Mouse (Mus musculus): ENCODE measurements at regions not wholly inside any gene's neighbourhood (a gene's known extent, or its start where the extent isn't known, plus 50 kb on each side); places are given as distances from the start of the nearest gene placed in this dataset.

GRCm38 (mm10) chr1:163599926-163600890 lies 124.8 kb downstream of the Mettl11b start:
- no peak overlapping the region for H3K4me2 ChIP-seq
- H3K4me1 ChIP-seq = no peaks in the 10 kb centered on the region
- no peak overlapping the region for H3K27ac ChIP-seq (replicated peaks)
- no peak overlapping the region for H3K4me3 ChIP-seq (replicated peaks)
- H3K9ac ChIP-seq (replicated peaks) = no peak overlapping the region
- no peaks in the 10 kb centered on the region for H3K9me3 ChIP-seq (replicated peaks)
- H3K27me3 ChIP-seq (replicated peaks) = no peaks in the 10 kb centered on the region
- WGBS = 70% methylated on average over 7 of the region's 7 CpGs
- H3K36me3 ChIP-seq = no peaks in the 10 kb centered on the region
- no peak for ATAC-seq (ENCODE audit: low FRiP score)

- WGBS = 85% methylated on average over 4 of the region's 4 CpGs
- H3K4me2 ChIP-seq = no peak overlapping the region
- no peaks in the 10 kb centered on the region for H3K4me1 ChIP-seq
- H3K27ac ChIP-seq (replicated peaks) = no peak overlapping the region
- H3K27me3 ChIP-seq (replicated peaks) = no peaks in the 10 kb centered on the region
- no peak overlapping the region for H3K4me3 ChIP-seq (replicated peaks)
- no peak overlapping the region for H3K9ac ChIP-seq (replicated peaks)
- no peak for ATAC-seq (ENCODE audit: low FRiP score)
- H3K9me3 ChIP-seq (replicated peaks) = no peaks in the 10 kb centered on the region
- no peaks in the 10 kb centered on the region for H3K36me3 ChIP-seq
Measured at GRCm38 (mm10) chr1:163576411-163576810, 148.6 kb downstream of the Mettl11b start.

- no peak for ATAC-seq (ENCODE audit: low FRiP score)
- H3K9me3 ChIP-seq (replicated peaks) = no peaks in the 10 kb centered on the region
- H3K27ac ChIP-seq (replicated peaks) = no peak overlapping the region
- H3K4me3 ChIP-seq (replicated peaks) = no peak overlapping the region
- WGBS = 69% methylated on average over 2 of the region's 2 CpGs
- H3K4me2 ChIP-seq = no peak overlapping the region
- no peaks in the 10 kb centered on the region for H3K27me3 ChIP-seq (replicated peaks)
- H3K36me3 ChIP-seq = no peaks in the 10 kb centered on the region
- H3K9ac ChIP-seq (replicated peaks) = no peak overlapping the region
- H3K4me1 ChIP-seq = no peaks in the 10 kb centered on the region
Measured at GRCm38 (mm10) chr1:163575593-163575992, 149.4 kb downstream of the Mettl11b start.

- ATAC-seq (ENCODE audit: low FRiP score) = no peak
- WGBS = 60% methylated on average over 16 of the region's 16 CpGs
- no peak overlapping the region for H3K4me3 ChIP-seq (replicated peaks)
- H3K4me2 ChIP-seq = peak overlapping the region; percentile 26
- H3K27ac ChIP-seq (replicated peaks) = no peak overlapping the region
- no peaks in the 10 kb centered on the region for H3K4me1 ChIP-seq
- no peaks in the 10 kb centered on the region for H3K27me3 ChIP-seq (replicated peaks)
- H3K9me3 ChIP-seq (replicated peaks) = no peaks in the 10 kb centered on the region
- H3K36me3 ChIP-seq = no peaks in the 10 kb centered on the region
- no peak overlapping the region for H3K9ac ChIP-seq (replicated peaks)
Measured at GRCm38 (mm10) chr1:163574409-163575161, 150.4 kb downstream of the Mettl11b start.

- Histone ChIP-seq H3K4me2 (no peak overlapping the region), H3K27me3 (replicated peaks) (no peaks in the 10 kb centered on the region), H3K27ac (replicated peaks) (no peak overlapping the region), H3K36me3 (no peaks in the 10 kb centered on the region), H3K9me3 (replicated peaks) (no peaks in the 10 kb centered on the region), H3K9ac (replicated peaks) (no peak overlapping the region), H3K4me3 (replicated peaks) (no peak overlapping the region), H3K4me1 (no peaks in the 10 kb centered on the region)
- WGBS = 85% methylated on average over 1 of the region's 1 CpGs
- no peak for ATAC-seq (ENCODE audit: low FRiP score)
Measured at GRCm38 (mm10) chr1:163573533-163573932, 151.5 kb downstream of the Mettl11b start.

GRCm38 (mm10) chr1:163563791-163564190 lies 160.3 kb upstream of the Gorab start:
- no peak overlapping the region for H3K4me2 ChIP-seq
- H3K4me3 ChIP-seq (replicated peaks) = no peak overlapping the region
- WGBS = 74% methylated on average over 1 of the region's 1 CpGs
- H3K27me3 ChIP-seq (replicated peaks) = no peaks in the 10 kb centered on the region
- ATAC-seq (ENCODE audit: low FRiP score) = no peak
- H3K9ac ChIP-seq (replicated peaks) = no peak overlapping the region
- no peaks in the 10 kb centered on the region for H3K36me3 ChIP-seq
- H3K9me3 ChIP-seq (replicated peaks) = no peaks in the 10 kb centered on the region
- H3K4me1 ChIP-seq = no peaks in the 10 kb centered on the region
- no peak overlapping the region for H3K27ac ChIP-seq (replicated peaks)

- Histone ChIP-seq H3K9ac (replicated peaks) (no peak overlapping the region), H3K9me3 (replicated peaks) (no peaks in the 10 kb centered on the region), H3K27ac (replicated peaks) (no peak overlapping the region), H3K36me3 (no peaks in the 10 kb centered on the region), H3K4me2 (no peak overlapping the region), H3K4me1 (no peaks in the 10 kb centered on the region), H3K27me3 (replicated peaks) (no peaks in the 10 kb centered on the region), H3K4me3 (replicated peaks) (no peak overlapping the region)
- 86% methylated on average over 2 of the region's 2 CpGs for WGBS
- no peak for ATAC-seq (ENCODE audit: low FRiP score)
Measured at GRCm38 (mm10) chr1:163563064-163563463, 159.6 kb upstream of the Gorab start.

- Histone ChIP-seq H3K36me3 (no peaks in the 10 kb centered on the region), H3K4me1 (no peaks in the 10 kb centered on the region), H3K4me2 (no peak overlapping the region), H3K9me3 (replicated peaks) (no peaks in the 10 kb centered on the region), H3K27ac (replicated peaks) (no peak overlapping the region), H3K4me3 (replicated peaks) (no peak overlapping the region), H3K9ac (replicated peaks) (no peak overlapping the region), H3K27me3 (replicated peaks) (no peaks in the 10 kb centered on the region)
- WGBS = 79% methylated on average over 4 of the region's 4 CpGs
- ATAC-seq (ENCODE audit: low FRiP score) = no peak
Measured at GRCm38 (mm10) chr1:163562166-163562733, 158.8 kb upstream of the Gorab start.

- Histone ChIP-seq H3K27me3 (replicated peaks) (no peaks in the 10 kb centered on the region), H3K27ac (replicated peaks) (no peak overlapping the region), H3K9ac (replicated peaks) (no peak overlapping the region), H3K36me3 (no peaks in the 10 kb centered on the region), H3K4me2 (no peak overlapping the region), H3K4me1 (no peaks in the 10 kb centered on the region), H3K4me3 (replicated peaks) (no peak overlapping the region), H3K9me3 (replicated peaks) (no peaks in the 10 kb centered on the region)
- ATAC-seq (ENCODE audit: low FRiP score) = no peak
- WGBS = 63% methylated on average over 5 of the region's 5 CpGs
Measured at GRCm38 (mm10) chr1:163561016-163561415, 157.5 kb upstream of the Gorab start.

- WGBS = 81% methylated on average over 8 of the region's 8 CpGs
- ATAC-seq (ENCODE audit: low FRiP score) = no peak
- no peak overlapping the region for H3K4me2 ChIP-seq
Measured at GRCm38 (mm10) chr1:163560276-163560943, 156.9 kb upstream of the Gorab start.

GRCm38 (mm10) chr1:163557875-163558274 lies 154.4 kb upstream of the Gorab start:
- no peak overlapping the region for H3K27ac ChIP-seq (replicated peaks)
- 87% methylated on average over 7 of the region's 7 CpGs for WGBS

More at GRCm38 (mm10) chr1:163560276-163560943, 156.9 kb upstream of the Gorab start:
- no peaks in the 10 kb centered on the region for H3K9me3 ChIP-seq (replicated peaks)
- H3K4me1 ChIP-seq = no peaks in the 10 kb centered on the region
- H3K9ac ChIP-seq (replicated peaks) = no peak overlapping the region
- H3K36me3 ChIP-seq = no peaks in the 10 kb centered on the region
- H3K4me3 ChIP-seq (replicated peaks) = no peak overlapping the region
- H3K27me3 ChIP-seq (replicated peaks) = no peaks in the 10 kb centered on the region
- H3K27ac ChIP-seq (replicated peaks) = no peak overlapping the region

More at GRCm38 (mm10) chr1:163557875-163558274, 154.4 kb upstream of the Gorab start:
- ATAC-seq (ENCODE audit: low FRiP score) = no peak
- Histone ChIP-seq H3K36me3 (no peaks in the 10 kb centered on the region), H3K4me2 (no peak overlapping the region), H3K27me3 (replicated peaks) (no peaks in the 10 kb centered on the region), H3K4me3 (replicated peaks) (no peak overlapping the region), H3K4me1 (no peaks in the 10 kb centered on the region), H3K9me3 (replicated peaks) (no peaks in the 10 kb centered on the region), H3K9ac (replicated peaks) (no peak overlapping the region)
